Mouse (Mus musculus): ENCODE measurements around the gene Haus5.

The Haus5 gene

DNA sequence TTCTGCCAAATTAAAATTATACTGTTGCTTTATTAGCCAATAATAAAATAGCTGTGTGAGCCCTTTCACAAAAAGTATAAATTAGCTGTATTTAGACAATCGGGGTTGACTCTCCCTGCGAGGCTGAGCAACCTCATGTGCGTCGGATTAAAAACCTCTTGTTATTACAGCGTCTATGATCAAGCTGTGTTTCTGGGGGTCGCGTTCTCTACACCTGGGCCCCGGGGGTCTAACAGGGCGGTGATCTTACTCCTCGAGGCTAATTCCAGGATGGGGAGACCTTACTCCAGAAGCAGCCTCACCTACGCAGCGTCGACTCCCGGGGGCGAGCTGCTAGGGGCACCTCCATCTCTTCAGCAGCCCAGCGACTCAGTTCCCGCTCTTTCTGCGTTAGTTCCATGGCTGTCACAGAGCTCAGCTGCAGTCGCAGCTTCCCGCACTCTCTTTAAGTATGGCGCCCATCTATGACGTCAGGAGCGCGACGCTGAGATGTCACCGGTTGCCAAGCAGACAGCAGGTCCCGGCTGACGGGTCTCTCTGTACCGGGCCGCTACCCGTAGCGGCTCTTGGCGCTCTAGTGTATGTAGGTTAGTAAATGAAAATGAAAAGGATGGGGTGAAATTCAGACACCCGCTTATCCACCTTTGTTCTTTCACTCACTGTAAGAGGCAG is at the start of gene Haus5:
Haus5 (minus strand) TSS at position 466 of the 672 bp plus-strand sequence.
- DNase-seq (ENCODE audit: low spot score): peak; percentile 97

DNA sequence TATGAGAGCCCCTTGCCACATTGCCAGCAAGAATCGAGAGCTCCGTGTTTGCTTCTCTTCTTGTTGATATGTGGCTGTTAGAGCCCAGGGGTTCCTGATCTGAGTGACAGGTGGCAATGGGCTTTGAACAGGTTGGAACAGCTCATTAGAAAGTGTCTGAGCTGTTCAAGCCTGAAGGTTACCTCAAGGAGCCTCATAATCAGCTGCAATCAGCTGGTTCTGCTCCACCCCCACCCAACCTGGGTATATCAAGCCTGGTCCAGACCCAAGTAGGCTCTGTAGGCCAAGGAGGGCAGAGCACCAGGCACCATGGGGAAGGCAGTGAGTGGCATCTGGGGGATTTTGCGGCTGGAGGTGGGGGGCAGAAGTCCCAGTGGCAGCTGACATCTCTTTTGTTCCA is 47.1 kb upstream of the Haus5 start, which contains the start of gene Atp4a:
Atp4a (plus strand) TSS at position 268 of the 400 bp plus-strand sequence.
- no peak for DNase-seq (ENCODE audit: low spot score)

DNA sequence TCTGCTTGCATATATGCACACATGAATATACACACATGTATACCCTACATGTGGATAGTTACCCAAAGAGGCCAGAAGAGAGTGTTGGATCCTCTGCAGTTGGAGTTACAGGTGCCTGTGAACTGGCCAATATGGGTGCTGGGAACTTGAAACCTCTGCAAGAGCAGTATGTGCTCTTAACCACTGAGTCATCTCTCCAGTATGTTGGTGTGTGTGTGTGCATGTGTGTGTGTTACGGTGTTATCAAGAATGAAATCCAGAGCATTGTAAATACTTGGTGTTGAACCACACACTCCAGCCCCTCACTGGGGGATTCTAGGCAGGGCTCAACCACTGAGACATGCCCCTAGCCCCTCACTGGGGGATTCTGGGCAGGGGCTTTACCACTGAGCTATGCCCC is 42.6 kb upstream of the Haus5 start:
- DNase-seq (ENCODE audit: low spot score): no peak

DNA sequence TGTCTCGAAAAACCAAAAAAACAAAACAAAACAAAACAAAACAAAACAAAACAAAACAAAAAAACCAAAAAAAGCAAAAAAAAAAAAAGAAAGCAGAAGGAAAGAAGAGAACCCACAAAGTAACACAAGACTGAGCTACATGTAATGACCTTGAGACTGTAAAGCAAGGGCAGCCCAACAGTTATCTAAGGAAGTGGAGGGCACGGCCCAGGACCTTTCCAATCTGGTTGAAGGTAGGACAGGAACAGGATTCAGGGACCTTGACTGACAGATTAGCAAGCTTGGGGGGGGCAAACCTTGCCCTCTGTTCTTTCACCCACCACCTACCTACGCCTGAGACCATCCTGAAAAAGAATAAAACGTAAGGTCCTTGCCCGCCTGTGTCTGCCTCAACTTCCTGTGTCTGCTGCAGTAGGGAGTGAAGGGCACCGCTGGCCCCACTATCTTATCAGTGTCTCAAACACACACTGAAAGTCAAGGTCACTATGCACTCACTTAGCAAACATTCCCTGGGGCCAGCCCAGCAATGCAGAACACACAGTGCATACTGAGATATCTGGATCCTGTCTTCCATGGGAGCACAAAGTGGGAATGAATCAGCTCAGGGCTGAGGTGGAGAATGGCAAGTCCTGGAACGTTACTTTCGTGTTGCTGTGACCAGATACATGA is 41.6 kb upstream of the Haus5 start:
- no peak for DNase-seq (ENCODE audit: low spot score)

DNA sequence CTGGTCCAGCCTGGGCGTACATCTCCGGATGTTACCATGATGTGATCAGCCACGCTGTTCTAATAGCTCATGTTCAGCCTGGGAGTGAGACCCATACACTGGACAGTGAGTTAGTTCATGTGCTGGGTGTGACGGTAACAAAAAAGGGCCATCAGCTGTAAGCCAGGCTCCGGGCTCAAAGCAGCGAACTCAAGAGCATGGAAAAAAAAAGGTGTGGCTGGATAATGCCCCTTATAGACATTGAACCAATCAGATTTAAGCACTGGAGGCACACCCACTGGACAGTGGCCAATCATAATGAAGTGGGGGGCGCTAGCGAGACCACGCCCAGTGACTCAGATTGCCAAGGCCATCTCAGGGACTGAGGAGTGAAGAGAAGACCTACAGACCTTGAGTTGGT is 33.8 kb upstream of the Haus5 start, which contains the start of gene 2200002J24Rik:
2200002J24Rik (plus strand) TSS at position 338 of the 400 bp plus-strand sequence.
- DNase-seq (ENCODE audit: low spot score): peak; percentile 43

DNA sequence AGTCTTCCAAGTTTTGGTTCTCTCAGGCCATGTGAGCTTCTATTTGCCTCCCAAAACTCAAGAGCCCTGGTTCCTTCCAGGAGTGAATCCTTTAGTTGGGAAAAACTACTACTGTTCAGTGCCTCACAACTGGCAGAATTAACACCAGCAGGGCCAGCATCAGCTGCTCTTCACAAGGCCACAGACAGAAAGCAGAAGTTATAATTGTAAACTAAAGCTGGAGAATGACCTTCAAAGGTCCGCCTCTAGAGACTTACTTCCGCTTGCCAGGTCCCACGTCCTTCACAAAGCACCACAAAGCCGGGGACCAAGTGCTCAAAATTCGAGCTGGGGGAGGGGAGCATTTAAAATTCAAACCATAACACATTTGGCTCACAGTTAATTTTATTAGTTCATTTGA is 33.3 kb upstream of the Haus5 start:
- no peak for DNase-seq (ENCODE audit: low spot score)

DNA sequence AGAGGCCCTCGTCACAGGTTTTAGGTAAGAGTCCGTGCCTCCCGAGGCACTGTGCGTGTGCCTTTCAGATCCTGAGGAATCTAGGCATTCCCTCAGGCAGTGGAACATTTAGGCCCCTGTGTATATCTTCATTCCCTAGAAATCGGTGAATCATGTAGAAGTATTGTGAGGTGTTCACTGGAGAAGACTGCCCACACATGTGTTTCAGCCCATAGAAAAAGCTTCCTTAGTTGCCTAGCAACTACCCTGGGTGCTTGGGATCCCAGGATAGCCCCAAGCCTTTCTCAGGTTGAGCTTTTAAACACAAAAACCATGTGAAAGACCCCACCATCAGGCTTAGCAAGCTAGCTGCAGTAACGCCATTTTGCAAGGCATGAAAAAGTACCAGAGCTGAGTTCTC is 23.5 kb upstream of the Haus5 start:
- DNase-seq (ENCODE audit: low spot score): no peak

DNA sequence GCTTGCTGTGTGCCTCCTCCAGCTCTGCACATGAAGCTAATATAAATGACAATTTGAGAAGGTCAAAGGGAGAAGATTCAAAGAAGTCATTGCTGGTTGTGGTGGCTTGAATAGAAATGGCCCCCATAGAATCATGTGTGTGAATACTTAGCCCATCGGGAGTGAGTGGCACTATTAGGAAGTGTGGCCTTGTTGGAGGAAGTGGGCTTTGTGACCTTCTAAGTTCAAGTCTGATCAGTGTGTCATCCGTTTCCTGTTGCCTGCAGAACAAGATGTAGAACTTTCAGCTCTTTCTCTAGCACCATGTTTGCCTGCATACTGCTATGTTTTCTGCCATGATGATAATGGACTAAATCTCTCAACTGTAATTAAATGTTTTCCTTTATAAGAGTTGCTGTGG is 18.6 kb upstream of the Haus5 start:
- DNase-seq (ENCODE audit: low spot score): no peak

DNA sequence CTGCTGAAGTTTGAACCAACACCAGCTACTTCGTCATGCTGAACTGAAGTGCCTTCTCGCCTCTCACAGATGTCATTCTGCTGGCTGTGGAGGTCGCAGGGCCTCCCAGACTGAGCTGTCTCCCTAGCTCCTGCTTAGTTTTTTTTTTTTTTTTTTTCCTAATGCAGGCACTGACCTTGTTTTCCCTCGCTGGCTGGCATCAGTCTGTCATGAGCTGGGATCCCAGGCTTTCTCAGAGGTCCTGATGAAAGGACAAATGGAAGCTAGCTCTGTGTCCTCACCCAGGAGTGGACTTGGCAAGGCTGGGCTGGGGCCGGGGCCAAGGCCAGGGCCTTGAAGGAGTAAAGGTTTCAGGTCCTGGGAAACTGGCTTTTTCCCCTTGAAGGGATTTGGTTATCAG is 17.1 kb upstream of the Haus5 start:
- DNase-seq (ENCODE audit: low spot score): no peak

DNA sequence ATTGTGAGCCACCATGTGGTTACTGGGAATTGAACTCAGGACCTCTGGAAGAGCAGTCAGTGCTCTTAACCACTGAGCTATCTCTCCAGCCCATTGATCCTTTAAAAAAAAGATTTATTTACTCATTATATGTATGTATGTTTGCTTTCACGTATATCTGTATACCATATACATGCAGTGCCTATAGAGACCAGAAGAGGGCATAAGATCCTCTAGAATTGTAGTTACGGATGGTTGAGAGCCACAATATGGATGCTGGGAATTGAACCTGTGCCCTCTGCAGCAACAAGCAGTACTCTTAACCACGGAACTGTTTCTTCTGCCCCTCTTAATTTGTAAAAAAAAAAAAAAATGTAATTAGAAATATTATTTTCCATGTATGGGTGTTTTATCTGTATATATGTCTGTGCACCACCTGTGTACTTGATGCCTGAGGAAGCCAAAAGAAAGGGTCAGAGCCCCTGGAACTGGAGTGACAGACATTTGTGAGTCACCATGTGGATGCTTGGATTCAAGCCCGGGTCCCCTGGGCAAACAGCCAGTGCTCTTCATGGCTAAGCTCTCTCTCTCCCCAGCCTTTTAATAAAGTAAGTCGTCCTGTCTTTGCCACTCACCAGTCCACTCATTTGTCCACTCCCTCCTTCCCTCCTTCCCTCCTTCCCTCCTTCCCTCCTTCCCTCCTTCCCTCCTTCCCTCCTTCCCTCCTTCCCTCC is 13.6 kb upstream of the Haus5 start:
- peak; percentile 7 for DNase-seq (ENCODE audit: low spot score)

DNA sequence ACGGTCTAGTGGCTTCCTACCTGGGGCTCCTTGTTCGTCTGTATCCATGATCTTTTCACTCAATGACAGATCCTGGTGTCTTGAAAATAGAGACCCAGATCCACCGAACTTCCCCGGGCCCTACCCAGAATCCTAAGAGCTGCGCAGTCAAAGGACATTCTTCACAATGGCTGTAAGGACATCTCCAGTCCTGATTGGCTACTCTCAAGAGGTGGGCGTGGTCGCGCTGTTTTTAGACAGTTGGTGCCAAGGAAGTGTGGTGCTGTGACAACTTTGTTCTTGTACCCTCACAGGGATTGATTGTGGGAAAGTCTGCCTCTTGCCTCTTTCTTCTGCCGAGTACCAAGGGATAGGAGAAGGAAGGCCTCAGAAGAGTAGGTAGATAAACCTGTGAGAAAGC is 6.7 kb upstream of the Haus5 start, which contains the start of gene Pmis2:
Pmis2 (minus strand) TSS at position 126 of the 400 bp plus-strand sequence.
- DNase-seq (ENCODE audit: low spot score): no peak

DNA sequence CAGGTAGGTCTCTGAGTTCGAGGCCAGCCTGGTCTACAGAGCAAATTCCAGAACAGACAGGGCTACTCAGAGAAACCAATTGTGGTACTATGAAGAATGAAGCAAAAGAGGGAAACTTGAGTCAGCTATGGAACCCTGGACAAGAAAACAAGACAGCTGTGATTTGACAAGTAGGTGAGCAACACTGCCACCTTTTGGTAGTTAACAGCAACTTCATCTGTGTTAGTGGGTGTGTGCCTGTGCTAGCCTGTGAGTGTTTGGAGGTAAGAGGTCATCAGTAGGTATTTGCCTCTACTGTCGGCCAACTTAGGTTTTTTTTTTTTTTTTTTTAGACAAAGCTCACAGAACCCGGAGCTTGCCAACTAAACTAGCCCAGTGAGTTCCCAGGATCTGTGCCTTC is 4.4 kb upstream of the Haus5 start:
- peak; percentile 48 for DNase-seq (ENCODE audit: low spot score)

DNA sequence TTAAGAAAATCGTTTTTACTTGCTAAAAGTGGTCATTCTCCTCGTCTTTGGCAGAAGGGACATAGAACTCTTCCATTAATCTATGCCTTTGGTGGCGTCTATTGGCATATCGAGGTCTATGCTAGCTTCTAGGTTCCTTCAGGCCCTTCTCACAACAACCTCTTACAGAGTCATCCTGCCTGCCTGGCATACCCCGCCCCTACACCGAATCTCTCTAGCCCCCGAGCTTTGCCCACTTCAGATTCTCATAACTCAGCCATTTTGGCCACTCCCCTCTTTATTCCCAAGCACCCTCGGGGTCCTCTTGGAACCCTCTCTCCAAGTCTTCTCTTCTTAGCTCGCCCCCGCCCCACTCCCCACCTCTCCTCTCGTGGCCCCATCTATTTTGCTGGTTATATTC is 527 bp upstream of the Haus5 start:
- no peak for DNase-seq (ENCODE audit: low spot score)

DNA sequence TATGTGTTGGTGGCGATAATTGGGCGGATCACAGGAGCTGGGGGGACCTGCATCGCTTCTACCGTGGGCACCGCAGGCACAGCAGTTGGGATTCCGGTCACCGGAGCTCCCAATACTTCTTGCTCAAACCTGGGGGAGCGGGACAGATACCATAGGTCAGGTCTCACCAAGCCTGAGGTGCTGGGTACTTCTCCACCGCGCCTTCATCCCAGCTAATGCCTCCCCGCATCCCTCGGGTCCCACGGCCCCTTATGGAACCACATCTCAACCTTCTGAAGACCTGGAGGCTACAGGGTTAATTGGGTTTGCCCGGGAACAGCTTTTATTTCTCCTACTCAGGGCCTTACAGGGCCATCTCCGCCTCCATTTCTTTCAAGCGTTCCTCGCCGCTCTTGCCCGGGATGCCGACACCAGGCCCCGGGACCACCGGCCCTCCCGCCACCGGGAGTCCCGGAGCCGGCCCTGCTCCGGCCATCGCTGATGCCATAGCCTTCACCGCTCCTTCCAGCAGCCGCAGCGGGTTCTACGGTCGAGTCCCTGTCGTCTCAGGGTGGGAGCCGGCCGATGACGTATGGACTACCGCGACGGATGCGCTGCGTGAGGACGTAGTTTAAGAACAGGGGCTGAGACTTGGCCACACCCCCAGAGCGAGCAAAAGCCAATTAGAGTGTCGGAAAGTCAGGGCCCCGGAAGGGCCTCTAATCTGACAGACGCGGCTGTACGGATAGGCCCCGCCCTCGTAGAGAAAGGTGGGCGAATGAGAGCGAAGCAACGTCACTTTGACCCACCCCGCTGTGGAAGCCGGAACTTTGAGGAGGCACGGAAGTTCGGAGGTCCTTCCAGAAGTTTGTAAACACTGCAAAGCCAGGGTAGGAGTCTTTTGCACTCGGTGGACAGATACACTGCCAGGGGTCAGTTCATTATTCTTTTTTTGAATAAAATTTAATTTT is 14.9 kb downstream of the Haus5 start, which contains the start of gene Rbm42:
Rbm42 (minus strand) TSS at position 727 of the 950 bp plus-strand sequence.
- peak; percentile 100 for DNase-seq (ENCODE audit: low spot score)

DNA sequence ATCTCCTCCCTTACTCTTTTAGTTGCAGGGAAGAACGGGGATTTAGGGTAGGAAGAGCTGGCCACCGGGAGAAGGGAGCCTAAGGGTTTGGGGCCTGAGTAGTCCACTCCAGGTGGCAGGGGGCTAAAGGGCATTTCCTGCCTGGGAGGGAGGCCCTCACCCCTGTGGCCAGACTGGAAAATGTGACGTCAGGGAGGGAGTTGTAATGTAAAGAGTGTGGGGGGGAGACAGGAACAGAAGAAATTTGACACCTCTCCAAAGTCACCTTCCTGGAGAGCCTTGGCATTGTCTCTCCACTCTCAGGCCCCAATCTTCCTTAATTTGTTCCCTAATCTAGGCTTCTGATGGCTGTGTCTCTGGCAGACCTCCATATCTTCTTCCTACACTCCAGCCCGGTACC is 25.7 kb downstream of the Haus5 start:
- DNase-seq (ENCODE audit: low spot score): peak; percentile 41

DNA sequence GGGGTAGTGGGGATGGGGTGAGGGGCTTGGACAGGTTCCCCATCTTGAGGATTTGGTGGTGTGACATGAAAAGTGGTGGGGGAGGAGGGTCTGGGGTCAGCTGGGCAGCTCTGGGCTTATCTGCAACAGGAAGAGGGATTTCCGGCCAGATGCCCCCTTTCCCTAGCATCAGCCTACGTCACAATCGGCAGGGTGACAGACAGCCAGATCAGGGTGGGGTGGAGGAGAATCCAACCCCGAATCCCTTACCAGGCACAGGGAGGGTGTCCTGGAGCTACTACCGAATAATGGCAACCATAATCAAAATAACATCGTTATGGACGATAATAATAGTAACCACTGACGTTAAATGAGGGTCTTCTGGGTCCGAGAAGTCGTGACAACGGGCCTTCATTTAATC is 28.4 kb downstream of the Haus5 start:
- no peak for DNase-seq (ENCODE audit: low spot score)

DNA sequence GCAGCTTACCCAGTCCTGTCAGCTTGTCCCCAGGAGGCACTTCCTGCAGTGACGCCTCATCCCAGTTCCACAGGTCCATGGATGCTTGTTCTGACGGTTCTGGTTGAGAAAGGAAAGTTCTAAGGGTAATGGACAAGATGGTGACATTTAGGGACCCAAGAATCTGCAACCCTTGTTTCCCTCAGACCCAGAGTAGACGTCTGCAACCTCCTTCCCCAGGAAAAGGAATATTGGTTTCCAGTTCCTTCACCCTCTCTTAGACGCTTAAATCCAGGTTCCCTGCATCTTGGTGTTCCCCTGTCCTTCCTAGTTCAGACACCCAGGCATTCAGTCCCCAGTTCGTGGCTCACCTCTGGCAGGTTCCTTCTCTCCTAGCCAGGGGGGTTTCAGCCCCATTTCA is 29.0 kb downstream of the Haus5 start, which contains the start of gene Etv2:
Etv2 (minus strand) TSS at position 101 of the 400 bp plus-strand sequence.
- DNase-seq (ENCODE audit: low spot score): no peak

DNA sequence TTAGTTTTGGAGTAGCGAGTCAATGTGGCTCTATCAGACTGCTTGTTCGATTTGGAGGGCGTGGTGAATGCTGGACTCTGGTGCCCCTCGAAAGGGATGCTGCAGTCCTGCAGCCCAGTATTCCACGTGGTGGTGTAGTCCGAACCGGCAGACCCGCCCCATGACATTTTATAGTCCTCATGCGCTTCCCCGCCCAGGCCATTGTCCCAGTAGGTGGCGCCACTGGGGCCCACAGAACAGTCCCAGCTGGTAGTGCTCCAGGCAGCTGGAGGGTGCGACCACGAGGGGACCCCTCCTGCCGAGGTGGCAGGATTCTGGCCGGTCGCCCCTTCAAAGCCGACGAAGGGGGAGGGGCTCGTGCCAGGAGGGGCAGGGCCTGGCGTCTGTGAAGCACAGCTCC is 30.2 kb downstream of the Haus5 start:
- peak; percentile 81 for DNase-seq (ENCODE audit: low spot score)

DNA sequence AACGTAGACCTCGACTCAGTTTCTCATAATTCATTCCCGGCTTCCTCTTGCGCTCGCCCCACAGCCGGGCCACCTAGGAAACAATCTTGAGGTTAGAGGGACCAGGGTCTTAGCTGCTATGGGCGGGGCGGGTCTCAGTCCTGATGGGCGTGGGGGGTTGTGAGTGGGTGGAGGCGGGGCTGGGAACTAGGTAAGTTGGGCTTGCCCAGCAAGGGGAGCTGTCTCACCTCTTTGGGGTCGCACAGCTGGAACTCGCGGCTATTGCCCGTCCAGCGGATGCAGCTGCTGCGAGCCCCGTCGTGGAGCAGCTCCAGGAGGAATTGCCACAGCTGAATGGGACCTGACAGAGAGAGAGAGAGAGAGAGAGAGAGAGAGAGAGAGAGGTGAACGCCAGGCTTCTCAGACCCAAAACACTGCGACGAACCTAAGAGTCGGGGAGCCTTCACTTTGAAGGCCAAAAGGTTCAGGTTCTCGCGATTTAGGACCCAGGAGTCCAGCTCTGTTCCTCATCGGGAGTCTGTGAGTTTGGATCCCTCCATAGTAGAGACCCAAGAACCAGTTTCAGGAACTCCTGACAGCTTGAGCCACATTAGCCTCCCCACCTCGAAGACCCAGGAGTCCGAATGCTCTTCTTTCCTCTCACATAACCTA is 30.9 kb downstream of the Haus5 start:
- no peak for DNase-seq (ENCODE audit: low spot score)

DNA sequence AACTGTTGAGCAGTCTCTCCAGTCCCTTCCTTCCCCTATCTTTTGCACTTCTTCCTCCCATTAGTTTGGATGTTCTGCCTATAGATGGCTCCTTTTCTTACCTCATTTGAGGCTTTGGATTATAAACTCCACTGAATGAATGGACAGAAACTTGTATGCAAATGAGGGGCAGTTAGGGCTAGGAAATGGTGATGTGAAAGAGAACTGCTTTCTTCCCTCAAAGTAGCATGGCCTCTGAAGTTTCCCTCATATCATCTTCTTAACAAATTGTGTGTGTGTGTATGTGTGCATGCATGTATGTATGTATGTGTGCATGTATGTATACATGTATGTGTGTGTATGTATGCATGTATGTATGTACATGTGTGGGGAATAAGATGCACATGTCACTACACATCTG is 35.8 kb downstream of the Haus5 start:
- DNase-seq (ENCODE audit: low spot score): no peak

DNA sequence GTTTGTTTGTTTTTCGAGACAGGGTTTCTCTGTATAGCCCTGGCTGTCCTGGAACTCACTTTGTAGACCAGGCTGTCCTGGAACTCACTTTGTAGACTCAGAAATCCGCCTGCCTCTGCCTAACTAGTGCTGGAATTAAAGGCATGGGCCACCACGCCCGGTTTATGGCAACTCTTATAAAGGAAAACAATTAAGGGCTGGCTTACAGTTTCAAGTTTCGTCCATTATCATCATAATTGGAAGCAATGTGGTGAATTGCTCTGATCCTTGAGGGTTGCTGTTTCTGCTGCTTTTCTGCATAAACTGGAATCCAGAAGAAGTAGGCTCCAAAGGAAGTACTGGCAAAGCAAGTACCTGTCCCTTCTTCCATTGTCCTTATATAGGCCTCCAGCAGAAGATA is 38.1 kb downstream of the Haus5 start:
- no peak for DNase-seq (ENCODE audit: low spot score)
